Mouse (Mus musculus) kidney, postnatal 0 days (tissue): ENCODE data around the gene Myh10. TPM values are rescaled to one million over a fixed set of nuclear protein-coding genes. Genes with fewer than 3 reads are reported as not detected.
A peak's percentile ranks its signal among the peaks of the same experiment; 100 is the strongest.

Experiments used
- ATAC-seq: fragments of 200-750 bp; cut with Nextera tagmentation; replicated peaks from 2 replicates; pipeline ENCODE4 v1.8.0; 2017; ENCODE audit warnings: low read depth, moderate number of reproducible peaks, moderate TSS enrichment, moderate library complexity; ENCODE audit not compliant: low FRiP score
- DNase-seq: peaks from one replicate; pipeline ENCODE4 v3.0.0-alpha.2; 2016; ENCODE audit warnings: low spot score
- H3K27ac ChIP-seq: fragments of 300-500 bp; sonication (generic); 2 replicates; pipeline ENCODE4 v1.5.1; 2014; ENCODE audit warnings: mild to moderate bottlenecking
- H3K27me3 ChIP-seq: fragments of 300-500 bp; sonication (generic); 2 replicates; pipeline ENCODE4 v1.6.1; 2014; ENCODE audit warnings: low read length, mixed read lengths; ENCODE audit not compliant: insufficient read depth
- H3K36me3 ChIP-seq: fragments of 300-500 bp; sonication (generic); 2 replicates; pipeline ENCODE4 v1.6.1; 2014; ENCODE audit warnings: low read length, mixed read lengths; ENCODE audit not compliant: insufficient read depth
- H3K4me1 ChIP-seq: fragments of 300-500 bp; sonication (generic); replicated peaks from 2 replicates; pipeline ENCODE4 v1.6.1; 2014; ENCODE audit warnings: antibody characterized with exemption, low read length, mixed read lengths; ENCODE audit not compliant: insufficient read depth
- H3K4me2 ChIP-seq: fragments of 300-500 bp; sonication (generic); 2 replicates; pipeline ENCODE4 v1.6.1; 2014; ENCODE audit warnings: mild to moderate bottlenecking, low read length, moderate library complexity, mixed read lengths
- H3K4me3 ChIP-seq: fragments of 300-500 bp; sonication (generic); replicated peaks from 2 replicates; pipeline ENCODE4 v1.5.1; 2014; ENCODE audit warnings: low read depth, low read length
- H3K9ac ChIP-seq: fragments of 300-500 bp; sonication (generic); 2 replicates; pipeline ENCODE4 v1.6.1; 2014; ENCODE audit warnings: low read depth, low read length
- H3K9me3 ChIP-seq: fragments of 300-500 bp; sonication (generic); replicated peaks from 2 replicates; pipeline ENCODE4 v1.6.1; 2016; ENCODE audit warnings: low read length, inconsistent platforms, mixed read lengths
- CTCF ChIP-seq: IDR thresholded peaks from 2 replicates; pipeline ENCODE4 v1.5.1; 2016; ENCODE audit warnings: antibody characterized with exemption, low read depth, mild to moderate bottlenecking, moderate library complexity
- whole genome bisulfite sequencing: fragments of 180-500 bp; shearing (Covaris S2); extraction: QIAGEN DNeasy Blood & Tissue Kit; methylation state at CpG from one replicate; pipeline ENCODE4 v1.1.7; 2014; 5-methylcytosine and 5-hydroxymethylcytosine counted together
- polyA plus RNA-seq: library from polyadenylated mRNA; unstranded; fragments of >200 nt; fragmentation: Nextera tagmentation; extraction: Ambion mirVana; gene quantifications from 2 replicates; pipeline ENCODE4 v1.2.1, GENCODE M21; 2015

The Myh10 gene
- polyA plus RNA-seq, 1 experiment from 2014 or later = 83.8 TPM

- peaks cover 5% of the 10 kb centered on the region; the same call in 1 of the 2 replicates for H3K4me1 ChIP-seq
- H3K4me2 ChIP-seq = no peak overlapping the region
- no peaks in the 10 kb centered on the region for H3K36me3 ChIP-seq
- 79% methylated on average over 3 of the region's 3 CpGs for WGBS
- H3K27me3 ChIP-seq = no peaks in the 10 kb centered on the region
- ATAC-seq (no peak), DNase-seq (no peak)
- H3K9ac ChIP-seq = no peak overlapping the region
- no peaks in the 10 kb centered on the region for H3K9me3 ChIP-seq
- H3K4me3 ChIP-seq = no peak overlapping the region
- no peak for TF ChIP-seq CTCF
- H3K27ac ChIP-seq = peak overlapping the region; percentile 100
Measured at GRCm38 (mm10) chr11:68854621-68855020, 163.3 kb downstream of the Myh10 start.

- no peak overlapping the region for H3K4me2 ChIP-seq
- 88% methylated on average over 3 of the region's 3 CpGs for WGBS
- no peak for TF ChIP-seq CTCF
- H3K4me3 ChIP-seq = no peak overlapping the region
- no peak overlapping the region for H3K27ac ChIP-seq
- DNase-seq = no peak
- no peaks in the 10 kb centered on the region for H3K4me1 ChIP-seq
- no peaks in the 10 kb centered on the region for H3K36me3 ChIP-seq
- H3K9me3 ChIP-seq = no peaks in the 10 kb centered on the region
- no peak for ATAC-seq
- H3K9ac ChIP-seq = no peak overlapping the region
- H3K27me3 ChIP-seq = no peaks in the 10 kb centered on the region
Measured at GRCm38 (mm10) chr11:68857329-68857728, 166.0 kb downstream of the Myh10 start.

- ATAC-seq (no peak), DNase-seq (no peak)
- Histone ChIP-seq H3K9me3 (no peaks in the 10 kb centered on the region), H3K36me3 (no peaks in the 10 kb centered on the region), H3K27me3 (no peaks in the 10 kb centered on the region), H3K9ac (no peak overlapping the region), H3K4me3 (no peak overlapping the region), H3K4me1 (no peaks in the 10 kb centered on the region), H3K27ac (no peak overlapping the region), H3K4me2 (no peak overlapping the region)
- no peak for TF ChIP-seq CTCF
- WGBS = 76% methylated on average over 8 of the region's 8 CpGs
Measured at GRCm38 (mm10) chr11:68859943-68860593, 168.7 kb downstream of the Myh10 start.

DNA sequence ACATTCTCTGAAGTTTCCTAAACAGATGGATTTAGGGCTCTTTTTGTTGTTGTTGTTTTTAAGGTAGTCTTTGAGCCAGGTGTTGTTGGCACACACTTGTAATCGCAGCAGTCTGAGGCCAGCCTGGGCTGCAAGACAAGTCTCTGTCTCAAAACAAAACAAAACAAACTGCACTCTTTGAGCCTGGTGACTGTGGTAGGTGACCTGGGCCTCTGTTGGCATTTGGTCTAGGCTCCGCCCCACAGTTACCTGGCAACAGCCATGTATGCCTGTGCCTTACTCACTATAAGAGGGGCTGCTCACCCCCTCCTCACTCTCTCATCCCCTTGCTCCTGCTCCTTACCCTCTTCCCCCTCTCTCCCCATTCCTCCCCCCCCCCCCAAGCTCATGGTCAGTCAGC lies 170.9 kb downstream of the Myh10 start:
- ATAC-seq (no peak), DNase-seq (no peak)
- no peaks in the 10 kb centered on the region for H3K4me1 ChIP-seq
- no peak overlapping the region for H3K27ac ChIP-seq
- no peak overlapping the region for H3K9ac ChIP-seq
- no peak for TF ChIP-seq CTCF
- no peak overlapping the region for H3K4me3 ChIP-seq
- no peaks in the 10 kb centered on the region for H3K36me3 ChIP-seq
- H3K27me3 ChIP-seq = no peaks in the 10 kb centered on the region
- 73% methylated on average over 2 of the region's 2 CpGs for WGBS
- no peaks in the 10 kb centered on the region for H3K9me3 ChIP-seq
- H3K4me2 ChIP-seq = no peak overlapping the region

DNA sequence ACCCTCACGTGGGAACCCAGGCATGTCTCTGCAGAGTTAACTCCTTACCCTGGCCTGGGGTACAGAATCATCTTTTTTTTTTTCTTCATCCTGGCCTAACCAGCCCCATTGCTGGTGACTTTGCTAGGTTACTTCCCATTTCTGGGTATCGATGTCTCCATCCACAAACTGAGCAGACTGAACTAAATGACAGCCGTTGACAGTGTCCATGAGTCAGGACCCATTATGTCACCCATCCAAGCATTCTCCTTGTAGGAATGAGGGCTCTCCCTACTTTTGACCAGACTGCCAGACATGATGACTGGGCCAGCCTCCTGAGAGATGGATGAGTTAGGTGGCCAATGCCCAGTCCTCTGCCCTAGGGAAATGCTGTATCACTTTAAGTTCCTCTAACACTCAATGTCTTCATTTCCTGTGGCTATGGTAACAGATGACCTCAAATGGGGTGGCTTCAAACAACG lies 172.3 kb downstream of the Myh10 start:
- no peak for TF ChIP-seq CTCF
- no peak for ATAC-seq
- Histone ChIP-seq H3K27ac (0 out of 2 replicates have a peak overlapping the region, but pooled peaks have one; percentile 6), H3K9me3 (no peaks in the 10 kb centered on the region), H3K4me1 (no peaks in the 10 kb centered on the region), H3K27me3 (no peaks in the 10 kb centered on the region), H3K4me3 (no peak overlapping the region), H3K9ac (no peak overlapping the region), H3K36me3 (no peaks in the 10 kb centered on the region), H3K4me2 (no peak overlapping the region)
- 62% methylated on average over 4 of the region's 4 CpGs for WGBS
- DNase-seq = no peak

- Histone ChIP-seq H3K27me3 (no peaks in the 10 kb centered on the region), H3K4me1 (no peaks in the 10 kb centered on the region), H3K4me2 (no peak overlapping the region), H3K27ac (0 out of 2 replicates have a peak overlapping the region, but pooled peaks have one; percentile 6), H3K4me3 (no peak overlapping the region), H3K9ac (no peak overlapping the region), H3K36me3 (no peaks in the 10 kb centered on the region), H3K9me3 (no peaks in the 10 kb centered on the region)
- peak; percentile 69; the same call in 1 of the 2 replicates for ATAC-seq
- 25% methylated on average over 9 of the region's 9 CpGs for WGBS
- DNase-seq = peak; percentile 87
- no peak for TF ChIP-seq CTCF
Measured at GRCm38 (mm10) chr11:68864544-68865189, 173.3 kb downstream of the Myh10 start.

Other genes starting within 250 kb of the Myh10 start
- 3.9 and 4.2 TPM in 2 replicates for gene Pik3r6, start 188.5 kb upstream of the Myh10 start, polyA plus RNA-seq
- gene Mfsd6l, start 135.4 kb upstream of the Myh10 start, polyA plus RNA-seq = 4.3 and 4.7 TPM in 2 replicates
- gene Ccdc42, start 104.5 kb upstream of the Myh10 start, polyA plus RNA-seq = 2.9 and 3.0 TPM in 2 replicates
- gene Ndel1, start 180.3 kb downstream of the Myh10 start, polyA plus RNA-seq = 86.1 and 90.9 TPM in 2 replicates
- gene Rnf222, start 197.0 kb downstream of the Myh10 start, polyA plus RNA-seq = 0.13 and 0.17 TPM in 2 replicates
- gene Rpl26, start 210.0 kb downstream of the Myh10 start, polyA plus RNA-seq = 1,114 and 1,312 TPM in 2 replicates
- 0.29 TPM in 1 of 2 replicates, not detected in the other for gene Odf4, start 235.5 kb downstream of the Myh10 start, polyA plus RNA-seq